Mouse (Mus musculus) lung, adult 2 months (tissue): ENCODE data around the gene Esrrg.

ENCODE experiments used
- CTCF ChIP-seq: fragments of 200-500 bp; IDR thresholded peaks from 2 replicates; pipeline ENCODE4 v1.5.1; 2011; ENCODE audit warnings: mild to moderate bottlenecking, low read length, control low read depth; ENCODE audit not compliant: insufficient read depth
- POLR2A ChIP-seq: fragments of 200-500 bp; IDR thresholded peaks from 2 replicates; pipeline ENCODE4 v1.6.1; 2011; ENCODE audit warnings: low read depth, mild to moderate bottlenecking, control low read depth, low read length, borderline replicate concordance; ENCODE audit errors: extremely low read depth

DNA sequence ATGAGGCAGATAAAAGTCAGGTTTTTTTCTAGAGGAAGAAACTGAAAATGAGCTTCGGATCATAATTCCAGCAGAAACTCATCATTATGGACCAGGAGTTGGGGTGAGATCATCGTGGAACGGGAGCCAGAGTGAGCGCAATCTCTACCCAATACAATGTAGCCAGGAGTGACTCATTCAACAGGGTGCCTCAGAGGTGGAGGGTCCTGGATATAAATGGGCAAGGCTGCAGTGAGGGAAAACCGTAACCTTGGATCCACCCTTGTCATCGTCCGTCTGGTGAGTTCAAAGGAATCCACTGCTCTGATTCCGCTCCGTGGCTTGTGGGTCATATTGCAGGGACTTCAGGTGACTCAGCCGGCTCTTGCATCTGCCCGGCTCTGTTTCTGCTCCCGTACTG is 131.9 kb downstream of the Esrrg start:
- TF ChIP-seq POLR2A, result no peak
- no peak for TF ChIP-seq CTCF
